20 mouse cellular contexts compared by ENCODE assay signal in the genomic region with DNA sequence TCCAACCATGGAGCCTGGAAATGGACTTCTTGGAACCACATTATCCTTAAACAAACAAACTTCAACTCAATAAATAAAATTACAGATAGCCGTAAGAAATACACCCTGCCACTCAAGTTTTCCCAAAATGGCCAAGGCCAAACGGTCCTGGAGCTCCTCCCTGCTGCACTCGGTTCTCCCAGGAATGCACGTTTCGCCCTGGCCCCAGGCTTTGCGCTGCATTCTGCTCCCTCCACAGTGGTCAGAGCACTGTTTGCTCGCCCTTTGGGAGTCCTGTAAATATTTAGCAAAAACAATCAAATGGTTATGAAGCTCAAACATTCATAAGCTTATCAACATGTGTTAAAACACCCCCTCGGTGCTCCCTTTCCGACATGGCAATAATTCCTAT.
DNase-seq lines count a peak whose midpoint lies in the region; ATAC-seq and TF ChIP-seq lines count a peak whose summit lies in the region.
"Had no signal": no experiment of that assay in that cellular context is flagged by ENCODE, and none has a peak within 500 bp of the region (broad histone marks: within the 10 kb centered on the region; RNA-seq: fewer than 3 reads in every experiment).

No protein-coding gene starts in this region.

- no peak for ATAC-seq in heart, embryonic 15.5 days (replicated peaks; ENCODE audit: insufficient number of reproducible peaks, insufficient read depth, low FRiP score, low read depth)
- no peak for ATAC-seq in liver, postnatal 0 days
- 0 out of 2 replicates have a peak, but pooled peaks have one; percentile 42 for ATAC-seq in stomach, postnatal 0 days (ENCODE audit: low FRiP score, low TSS enrichment)
- ATAC-seq: forebrain, embryonic 13.5 days; forebrain, postnatal 0 days; hindbrain, postnatal 0 days had no signal

- H3K4me3 ChIP-seq in heart, embryonic 15.5 days = no peak overlapping the region
- H3K4me3 ChIP-seq in liver, postnatal 0 days (ENCODE audit: low read depth, low read length) = no peak overlapping the region
- H3K4me3 ChIP-seq in ES-Bruce4 (ENCODE audit: low read depth, low read length) = no peak overlapping the region
- no peak overlapping the region for H3K4me3 ChIP-seq in stomach, postnatal 0 days (ENCODE audit: low read depth, low read length)
- H3K4me3 ChIP-seq: embryonic facial prominence, embryonic 13.5 days; forebrain, embryonic 13.5 days; heart, adult 2 months; heart, embryonic 12.5 days; hindbrain, embryonic 13.5 days had no signal

- intact Hi-C loops in heart, postnatal 25 days (cut with DNase I) = loop anchor here (10.0 kb wide), 1 partner anchor 1104 kb away; no protein-coding TSS in a partner anchor

- peak overlapping the region; percentile 12; the same call in 1 of the 2 replicates for H3K27ac ChIP-seq in heart, embryonic 15.5 days
- H3K27ac ChIP-seq in liver, postnatal 0 days (ENCODE audit: low read depth) = 0 out of 2 replicates have a peak overlapping the region, but pooled peaks have one; percentile 39
- no peak overlapping the region for H3K27ac ChIP-seq in ES-Bruce4 (ENCODE audit: insufficient read depth, low read length)
- 0 out of 2 replicates have a peak overlapping the region, but pooled peaks have one; percentile 35 for H3K27ac ChIP-seq in stomach, postnatal 0 days (replicated peaks)
- H3K27ac ChIP-seq: embryonic facial prominence, embryonic 13.5 days; forebrain, embryonic 13.5 days; heart, adult 2 months; hindbrain, embryonic 13.5 days; hindbrain, postnatal 0 days had no signal

- WGBS in heart, embryonic 15.5 days = 58% methylated on average over 9 of the region's 9 CpGs
- 57% methylated on average over 9 of the region's 9 CpGs for WGBS in liver, postnatal 0 days (ENCODE audit: insufficient replicate concordance)
- 34% methylated on average over 9 of the region's 9 CpGs for WGBS in stomach, postnatal 0 days

- no peaks in the 10 kb centered on the region for H3K27me3 ChIP-seq in heart, embryonic 15.5 days
- H3K27me3 ChIP-seq in liver, postnatal 0 days (ENCODE audit: insufficient read depth, low read length) = no peaks in the 10 kb centered on the region
- H3K27me3 ChIP-seq in ES-Bruce4 (ENCODE audit: control insufficient read depth, insufficient read depth, low read length, poor library complexity, severe bottlenecking) = no peaks in the 10 kb centered on the region
- no peaks in the 10 kb centered on the region for H3K27me3 ChIP-seq in stomach, postnatal 0 days (ENCODE audit: control insufficient read depth, insufficient read depth, low read length)
- H3K27me3 ChIP-seq: embryonic facial prominence, embryonic 13.5 days; forebrain, embryonic 13.5 days; heart, embryonic 12.5 days; hindbrain, embryonic 13.5 days had no signal

- no peak overlapping the region for H3K9ac ChIP-seq in heart, embryonic 15.5 days
- H3K9ac ChIP-seq in liver, postnatal 0 days (replicated peaks) = no peak overlapping the region
- H3K9ac ChIP-seq in ES-Bruce4 (ENCODE audit: low read depth, poor library complexity, severe bottlenecking) = no peak overlapping the region
- no peak overlapping the region for H3K9ac ChIP-seq in stomach, postnatal 0 days (ENCODE audit: low read length)
- H3K9ac ChIP-seq: embryonic facial prominence, embryonic 13.5 days; forebrain, embryonic 13.5 days; forebrain, postnatal 0 days; heart, embryonic 12.5 days; hindbrain, embryonic 13.5 days had no signal

- no peaks in the 10 kb centered on the region for H3K36me3 ChIP-seq in heart, embryonic 15.5 days
- no peaks in the 10 kb centered on the region for H3K36me3 ChIP-seq in liver, postnatal 0 days (replicated peaks; ENCODE audit: insufficient read depth, low read length)
- no peaks in the 10 kb centered on the region for H3K36me3 ChIP-seq in ES-Bruce4 (ENCODE audit: control insufficient read depth, insufficient read depth, low read length, poor library complexity, severe bottlenecking)
- no peaks in the 10 kb centered on the region for H3K36me3 ChIP-seq in stomach, postnatal 0 days (ENCODE audit: control insufficient read depth, insufficient read depth, low read length)
- H3K36me3 ChIP-seq: embryonic facial prominence, embryonic 13.5 days; heart, embryonic 12.5 days; hindbrain, embryonic 13.5 days had no signal

- H3K4me1 ChIP-seq in heart, embryonic 15.5 days (replicated peaks) = peaks cover 16% of the 10 kb centered on the region
- peaks cover 15% of the 10 kb centered on the region; the same call in 1 of the 2 replicates for H3K4me1 ChIP-seq in liver, postnatal 0 days (ENCODE audit: insufficient read depth)
- no peaks in the 10 kb centered on the region for H3K4me1 ChIP-seq in ES-Bruce4 (ENCODE audit: control insufficient read depth, insufficient read depth, low read length)
- H3K4me1 ChIP-seq in stomach, postnatal 0 days (replicated peaks; ENCODE audit: control insufficient read depth, insufficient read depth) = peaks cover 11% of the 10 kb centered on the region

- H3K9me3 ChIP-seq in heart, embryonic 15.5 days (replicated peaks) = no peaks in the 10 kb centered on the region
- H3K9me3 ChIP-seq in liver, postnatal 0 days (ENCODE audit: low read length) = no peaks in the 10 kb centered on the region
- no peaks in the 10 kb centered on the region for H3K9me3 ChIP-seq in ES-Bruce4 (replicated peaks; ENCODE audit: control insufficient read depth, insufficient read depth, low read length, poor library complexity, severe bottlenecking)
- H3K9me3 ChIP-seq in stomach, postnatal 0 days (ENCODE audit: control insufficient read depth, low read length) = no peaks in the 10 kb centered on the region
- H3K9me3 ChIP-seq: embryonic facial prominence, embryonic 13.5 days; forebrain, embryonic 13.5 days; heart, embryonic 12.5 days; hindbrain, embryonic 13.5 days had no signal

- TF ChIP-seq EP300 in liver, postnatal 0 days (IDR thresholded peaks at IDR 0.05; ENCODE audit: low read depth) = no peak
- 0 out of 2 replicates have a peak, but pooled peaks have one; percentile 17 for TF ChIP-seq EP300 in ES-Bruce4 (IDR thresholded peaks at IDR 0.05; ENCODE audit: insufficient read depth, low read depth, low read length)
- no peak for TF ChIP-seq EP300 in stomach, postnatal 0 days (optimal IDR thresholded peaks at IDR 0.05)

- no peak for TF ChIP-seq POLR2A in ES-Bruce4 (IDR thresholded peaks at IDR 0.05; ENCODE audit: insufficient read depth, low read length)

- no peak for TF ChIP-seq CTCF in liver, postnatal 0 days (IDR thresholded peaks at IDR 0.05; ENCODE audit: low read depth)
- TF ChIP-seq CTCF in ES-Bruce4 (IDR thresholded peaks at IDR 0.05; ENCODE audit: low read depth, low read length) = no peak
- TF ChIP-seq CTCF in stomach, postnatal 0 days (IDR thresholded peaks at IDR 0.05; ENCODE audit: low read depth) = no peak

- no peak overlapping the region for H3K4me2 ChIP-seq in heart, embryonic 15.5 days
- no peak overlapping the region for H3K4me2 ChIP-seq in liver, postnatal 0 days (ENCODE audit: low read depth, low read length)
- no peak overlapping the region for H3K4me2 ChIP-seq in stomach, postnatal 0 days (replicated peaks; ENCODE audit: low read depth)
- H3K4me2 ChIP-seq: embryonic facial prominence, embryonic 13.5 days; forebrain, embryonic 13.5 days; heart, embryonic 12.5 days; hindbrain, embryonic 13.5 days had no signal

- DNase-seq in heart, postnatal 25 days (ENCODE audit: low spot score) = no peak
- DNase-seq in liver, postnatal 0 days = no peak
- DNase-seq in liver = no peak
- DNase-seq in stomach, postnatal 0 days (ENCODE audit: low spot score) = peak; percentile 49
- DNase-seq in adrenal gland, adult 8-10 months = no peak
- DNase-seq: adrenal gland, adult 2 months; adrenal gland, postnatal 36 days; cerebellum, adult 11 months; cerebellum, adult 9-10 months; cerebellum, postnatal 25 days; forebrain, postnatal 0 days; gastrocnemius, postnatal 14 days; heart, adult 2 months had no signal
